Mouse (Mus musculus): Measurements from ENCODE around the gene Asic2.

- no peak for TF ChIP-seq CTCF (IDR thresholded peaks at IDR 0.05; ENCODE audit: low read depth)
- TF ChIP-seq EP300 (IDR thresholded peaks at IDR 0.05; ENCODE audit: low read depth), result no peak
These were observed 1006.9 kb downstream of the Asic2 start for GRCm38 (mm10) chr11:80961326-80961725.
